Mouse (Mus musculus): ENCODE data around the gene Gm10570.

DNA sequence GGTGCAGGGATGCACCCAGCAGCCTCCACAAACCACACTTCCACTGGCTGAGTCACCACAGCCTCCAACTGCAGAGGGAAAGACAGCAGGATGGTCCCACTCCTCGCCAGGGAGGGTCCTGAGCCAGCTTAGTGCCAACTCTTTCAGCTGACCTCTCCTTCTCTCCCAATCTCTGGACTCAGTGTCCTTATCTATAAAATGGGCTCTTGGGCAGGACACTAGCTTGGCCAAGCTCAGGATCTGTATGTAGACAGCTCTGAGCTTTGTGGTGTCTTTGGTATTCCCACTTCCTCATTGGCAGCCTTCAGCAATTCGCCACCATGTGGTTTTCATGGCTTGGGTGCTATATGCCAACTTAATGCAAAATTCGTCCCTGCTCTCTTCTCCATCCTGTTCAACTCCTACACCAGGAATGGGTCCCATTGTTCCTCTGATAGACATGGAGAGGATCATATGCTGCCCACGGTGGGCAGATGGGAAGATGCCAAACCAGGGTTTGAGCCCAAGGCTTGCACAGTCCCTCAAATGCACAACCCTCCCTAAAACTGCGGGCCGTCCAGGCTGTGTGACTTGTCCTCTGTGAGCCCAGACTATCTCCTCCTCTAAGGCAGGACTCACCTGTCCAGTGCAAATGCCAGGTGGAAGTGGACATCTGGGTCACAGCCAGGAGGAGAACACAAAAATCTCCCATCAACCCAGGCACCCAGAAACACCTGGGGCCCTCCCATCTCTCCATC is 37.7 kb downstream of the Gm10570 start:
- TF ChIP-seq GATA1 (IDR thresholded peaks at IDR 0.05; ENCODE audit: borderline replicate concordance, low read length) (no peak), FLI1 (IDR thresholded peaks at IDR 0.05; ENCODE audit: low read length) (no peak)

Measured in megakaryocyte, embryonic 14.5 days (primary cell).